Mouse (Mus musculus): Measurements from ENCODE around the gene Ms4a2. TPM values are rescaled to one million over a fixed set of nuclear protein-coding genes. Genes with fewer than 3 reads are reported as not detected.

The Ms4a2 gene
- total and polyA plus RNA-seq, 2 experiments from 2014 or later: 0.09 TPM; not detected in 1

GRCm38 (mm10) chr19:11640732-11641131 lies 17.2 kb upstream of the Ms4a2 start, which contains the start of gene Ms4a3:
TSS of gene Ms4a3 (minus strand) at chr19:11640851.
- H3K4me2 ChIP-seq (ENCODE audit: low read depth, low read length, poor library complexity, severe bottlenecking): no peak within 1 kb of the TSS
- H3K36me3 ChIP-seq (ENCODE audit: insufficient read depth, low read length): no peaks in the 10 kb centered on the region
- no peaks in the 10 kb centered on the region for H3K27me3 ChIP-seq (ENCODE audit: insufficient read depth, low read length)
- ATAC-seq (ENCODE audit: low FRiP score) (no peak), DNase-seq (ENCODE audit: low spot score) (no peak)
- H3K4me1 ChIP-seq (ENCODE audit: insufficient read depth, low read length): no peaks in the 10 kb centered on the region
- H3K27ac ChIP-seq (ENCODE audit: low read depth, low read length): no peak within 1 kb of the TSS
- H3K4me3 ChIP-seq (ENCODE audit: low read depth, low read length): no peak within 1 kb of the TSS
- no peak within 1 kb of the TSS for H3K9ac ChIP-seq (replicated peaks; ENCODE audit: low read length, poor library complexity, severe bottlenecking)
- H3K9me3 ChIP-seq (ENCODE audit: low read length): no peaks in the 10 kb centered on the region
- 69% methylated on average over 1 of the region's 1 CpGs for WGBS
- TF ChIP-seq CTCF (IDR thresholded peaks at IDR 0.05): no peak

GRCm38 (mm10) chr19:11639038-11639437 lies 15.5 kb upstream of the Ms4a2 start:
- WGBS: 82% methylated on average over 4 of the region's 4 CpGs
- Histone ChIP-seq H3K9ac (replicated peaks; ENCODE audit: low read length, poor library complexity, severe bottlenecking) (no peak overlapping the region), H3K4me3 (ENCODE audit: low read depth, low read length) (no peak overlapping the region), H3K27ac (ENCODE audit: low read depth, low read length) (no peak overlapping the region), H3K27me3 (ENCODE audit: insufficient read depth, low read length) (no peaks in the 10 kb centered on the region), H3K9me3 (ENCODE audit: low read length) (no peaks in the 10 kb centered on the region), H3K36me3 (ENCODE audit: insufficient read depth, low read length) (no peaks in the 10 kb centered on the region), H3K4me2 (ENCODE audit: low read depth, low read length, poor library complexity, severe bottlenecking) (no peak overlapping the region), H3K4me1 (ENCODE audit: insufficient read depth, low read length) (no peaks in the 10 kb centered on the region)
- no peak for ATAC-seq (ENCODE audit: low FRiP score)
- DNase-seq (ENCODE audit: low spot score): no peak
- no peak for TF ChIP-seq CTCF (IDR thresholded peaks at IDR 0.05)

- H3K27ac ChIP-seq (ENCODE audit: low read depth, low read length): no peak overlapping the region
- no peaks in the 10 kb centered on the region for H3K4me1 ChIP-seq (ENCODE audit: insufficient read depth, low read length)
- no peak overlapping the region for H3K4me2 ChIP-seq (ENCODE audit: low read depth, low read length, poor library complexity, severe bottlenecking)
- H3K9me3 ChIP-seq (ENCODE audit: low read length): no peaks in the 10 kb centered on the region
- no peak for TF ChIP-seq CTCF (IDR thresholded peaks at IDR 0.05)
- H3K27me3 ChIP-seq (ENCODE audit: insufficient read depth, low read length): no peaks in the 10 kb centered on the region
- no peak overlapping the region for H3K9ac ChIP-seq (replicated peaks; ENCODE audit: low read length, poor library complexity, severe bottlenecking)
- 84% methylated on average over 5 of the region's 5 CpGs for WGBS
- no peak overlapping the region for H3K4me3 ChIP-seq (ENCODE audit: low read depth, low read length)
- H3K36me3 ChIP-seq (ENCODE audit: insufficient read depth, low read length): no peaks in the 10 kb centered on the region
- DNase-seq (ENCODE audit: low spot score) (no peak), ATAC-seq (ENCODE audit: low FRiP score) (no peak)
Observed at GRCm38 (mm10) chr19:11635572-11635971, 12.1 kb upstream of the Ms4a2 start.

GRCm38 (mm10) chr19:11634330-11634729 lies 10.8 kb upstream of the Ms4a2 start:
- H3K9ac ChIP-seq (replicated peaks; ENCODE audit: low read length, poor library complexity, severe bottlenecking): no peak overlapping the region
- no peak for ATAC-seq (ENCODE audit: low FRiP score)
- no peak for DNase-seq (ENCODE audit: low spot score)
- H3K4me1 ChIP-seq (ENCODE audit: insufficient read depth, low read length): no peaks in the 10 kb centered on the region
- 53% methylated on average over 2 of the region's 2 CpGs for WGBS
- TF ChIP-seq CTCF (IDR thresholded peaks at IDR 0.05): no peak
- H3K27me3 ChIP-seq (ENCODE audit: insufficient read depth, low read length): no peaks in the 10 kb centered on the region
- H3K4me3 ChIP-seq (ENCODE audit: low read depth, low read length): no peak overlapping the region
- H3K4me2 ChIP-seq (ENCODE audit: low read depth, low read length, poor library complexity, severe bottlenecking): no peak overlapping the region
- H3K27ac ChIP-seq (ENCODE audit: low read depth, low read length): no peak overlapping the region
- no peaks in the 10 kb centered on the region for H3K36me3 ChIP-seq (ENCODE audit: insufficient read depth, low read length)
- H3K9me3 ChIP-seq (ENCODE audit: low read length): no peaks in the 10 kb centered on the region

- DNase-seq (ENCODE audit: low spot score) (no peak), ATAC-seq (ENCODE audit: low FRiP score) (no peak)
- H3K27ac ChIP-seq (ENCODE audit: low read depth, low read length): no peak overlapping the region
- no peaks in the 10 kb centered on the region for H3K36me3 ChIP-seq (ENCODE audit: insufficient read depth, low read length)
- no peak overlapping the region for H3K4me2 ChIP-seq (ENCODE audit: low read depth, low read length, poor library complexity, severe bottlenecking)
- H3K4me1 ChIP-seq (ENCODE audit: insufficient read depth, low read length): no peaks in the 10 kb centered on the region
- H3K9me3 ChIP-seq (ENCODE audit: low read length): no peaks in the 10 kb centered on the region
- no peak overlapping the region for H3K9ac ChIP-seq (replicated peaks; ENCODE audit: low read length, poor library complexity, severe bottlenecking)
- H3K4me3 ChIP-seq (ENCODE audit: low read depth, low read length): no peak overlapping the region
- WGBS: 82% methylated on average over 1 of the region's 1 CpGs
- no peak for TF ChIP-seq CTCF (IDR thresholded peaks at IDR 0.05)
- no peaks in the 10 kb centered on the region for H3K27me3 ChIP-seq (ENCODE audit: insufficient read depth, low read length)
Observed at GRCm38 (mm10) chr19:11633732-11634131, 10.2 kb upstream of the Ms4a2 start.

GRCm38 (mm10) chr19:11625231-11625630 lies 1.7 kb upstream of the Ms4a2 start:
- no peak for TF ChIP-seq CTCF (IDR thresholded peaks at IDR 0.05)
- Histone ChIP-seq H3K4me2 (ENCODE audit: low read depth, low read length, poor library complexity, severe bottlenecking) (no peak overlapping the region), H3K36me3 (ENCODE audit: insufficient read depth, low read length) (no peaks in the 10 kb centered on the region), H3K9me3 (ENCODE audit: low read length) (no peaks in the 10 kb centered on the region), H3K9ac (replicated peaks; ENCODE audit: low read length, poor library complexity, severe bottlenecking) (no peak overlapping the region), H3K4me1 (ENCODE audit: insufficient read depth, low read length) (no peaks in the 10 kb centered on the region), H3K4me3 (ENCODE audit: low read depth, low read length) (no peak overlapping the region), H3K27ac (ENCODE audit: low read depth, low read length) (no peak overlapping the region), H3K27me3 (ENCODE audit: insufficient read depth, low read length) (no peaks in the 10 kb centered on the region)
- ATAC-seq (ENCODE audit: low FRiP score) (no peak), DNase-seq (ENCODE audit: low spot score) (no peak)
- 88% methylated on average over 5 of the region's 5 CpGs for WGBS

Measured in midbrain, postnatal 0 days (tissue).